Mouse (Mus musculus): ENCODE data around the gene Sept3.
"Not testable (repeated sequence)": the region's sequence is repeated elsewhere in the genome, so short reads cannot be mapped to it uniquely, and the experiment has no call there.

Gene Sept3

GRCm38 (mm10) chr15:82274593-82274926, at the start of gene Sept3:
Sept3 (plus strand) TSS chr15:82274893.
- DNase-seq (ENCODE audit: low spot score in 2 of 2) = no peak

- DNase-seq (ENCODE audit: low spot score in 2 of 2) = no peak
Observed at GRCm38 (mm10) chr15:82225769-82226168, 48.9 kb upstream of the Sept3 start.

GRCm38 (mm10) chr15:82229542-82230045, 45.1 kb upstream of the Sept3 start:
- DNase-seq (ENCODE audit: low spot score in 2 of 2) = no peak

GRCm38 (mm10) chr15:82230098-82230611, 44.5 kb upstream of the Sept3 start:
- no peak for DNase-seq (ENCODE audit: low spot score in 2 of 2)

GRCm38 (mm10) chr15:82231100-82231499, 43.6 kb upstream of the Sept3 start:
- no peak for DNase-seq (ENCODE audit: low spot score in 2 of 2)

- DNase-seq (ENCODE audit: low spot score in 2 of 2) = no peak
Observed at GRCm38 (mm10) chr15:82231591-82232378, 42.9 kb upstream of the Sept3 start.

- DNase-seq (ENCODE audit: low spot score in 2 of 2) = no peak
Observed at GRCm38 (mm10) chr15:82232651-82233050, 42.0 kb upstream of the Sept3 start.

- DNase-seq (ENCODE audit: low spot score in 2 of 2) = no peak
Observed at GRCm38 (mm10) chr15:82235661-82236060, 39.0 kb upstream of the Sept3 start.

- peak; percentile 67 to 86 for DNase-seq (ENCODE audit: low spot score in 2 of 2)
Observed at GRCm38 (mm10) chr15:82236565-82236964, 38.1 kb upstream of the Sept3 start.

GRCm38 (mm10) chr15:82243311-82243710, 31.4 kb upstream of the Sept3 start:
- no peak for DNase-seq (ENCODE audit: low spot score in 2 of 2)

GRCm38 (mm10) chr15:82243742-82244114, 31.0 kb upstream of the Sept3 start:
- DNase-seq (ENCODE audit: low spot score in 2 of 2) = no peak

- DNase-seq (ENCODE audit: low spot score in 2 of 2) = peak; percentile 83 to 93
Observed at GRCm38 (mm10) chr15:82244115-82244804, 30.4 kb upstream of the Sept3 start, which contains the start of gene Cenpm. Cenpm (minus strand) TSS chr15:82244748.

GRCm38 (mm10) chr15:82244805-82245161, 29.9 kb upstream of the Sept3 start:
- not testable (repeated sequence) for DNase-seq (ENCODE audit: low spot score in 2 of 2)

GRCm38 (mm10) chr15:82247131-82247776, 27.4 kb upstream of the Sept3 start:
- peak in 1 of 2 experiments; percentile 31 for DNase-seq (ENCODE audit: low spot score in 2 of 2)

GRCm38 (mm10) chr15:82251579-82251978, 23.1 kb upstream of the Sept3 start:
- no peak for DNase-seq (ENCODE audit: low spot score in 2 of 2)

- DNase-seq (ENCODE audit: low spot score in 2 of 2) = no peak
Observed at GRCm38 (mm10) chr15:82252097-82252496, 22.6 kb upstream of the Sept3 start, which contains the start of gene 1500009C09Rik. 1500009C09Rik (plus strand) TSS chr15:82252397.

GRCm38 (mm10) chr15:82255248-82255647, 19.4 kb upstream of the Sept3 start:
- DNase-seq (ENCODE audit: low spot score in 2 of 2) = no peak

GRCm38 (mm10) chr15:82255944-82256383, 18.7 kb upstream of the Sept3 start:
- no peak for DNase-seq (ENCODE audit: low spot score in 2 of 2)

GRCm38 (mm10) chr15:82259510-82259909, 15.2 kb upstream of the Sept3 start:
- no peak for DNase-seq (ENCODE audit: low spot score in 2 of 2)

GRCm38 (mm10) chr15:82266356-82266755, 8.3 kb upstream of the Sept3 start:
- peak; percentile 13 to 51 for DNase-seq (ENCODE audit: low spot score in 2 of 2)

GRCm38 (mm10) chr15:82268185-82268584, 6.5 kb upstream of the Sept3 start:
- no peak for DNase-seq (ENCODE audit: low spot score in 2 of 2)

GRCm38 (mm10) chr15:82268783-82269182, 5.9 kb upstream of the Sept3 start:
- DNase-seq (ENCODE audit: low spot score in 2 of 2) = no peak
